Mouse (Mus musculus) thymus, adult 2 months (tissue): ENCODE results near the gene 2510039O18Rik.

Source experiments
- CTCF ChIP-seq: fragments of 200-500 bp; IDR thresholded peaks from 2 replicates; pipeline ENCODE4 v1.5.1; 2012; ENCODE audit warnings: mild to moderate bottlenecking, control low read depth, low read length, moderate library complexity, borderline replicate concordance; ENCODE audit not compliant: control insufficient read depth, poor library complexity, insufficient read depth; ENCODE audit errors: extremely low read depth
- POLR2A ChIP-seq: fragments of 200-500 bp; IDR thresholded peaks from 2 replicates; pipeline ENCODE4 v1.6.1; 2012; ENCODE audit warnings: mild to moderate bottlenecking, low read length, control low read depth, moderate library complexity; ENCODE audit not compliant: control insufficient read depth, poor library complexity, insufficient read depth; ENCODE audit errors: extremely low read depth

- no peak for TF ChIP-seq CTCF
- no peak for TF ChIP-seq POLR2A
Observed at GRCm38 (mm10) chr4:147897348-147897747, 43.3 kb upstream of the 2510039O18Rik start.
